Mouse (Mus musculus): Measurements from ENCODE around the gene Urm1. TPM values are rescaled to one million over a fixed set of nuclear protein-coding genes. Genes with fewer than 3 reads are reported as not detected.

Gene Urm1
- total and polyA plus RNA-seq, 2 experiments: 8.1 to 26.6 TPM

GRCm38 (mm10) chr2:29889066-29889944 is 69.4 kb downstream of the Urm1 start, which contains the start of gene Odf2:
Gene Odf2 (plus strand): TSS chr2:29889221.
- peaks cover 8% of the 10 kb centered on the region; the same call in 1 of the 2 replicates for H3K4me1 ChIP-seq (ENCODE audit: control insufficient read depth, insufficient read depth, low read length)
- DNase-seq (ENCODE audit: extremely low read depth, low read depth, low spot score): peak; percentile 80
- TF ChIP-seq CTCF (IDR thresholded peaks at IDR 0.05; ENCODE audit: low read depth, low read length): no peak
- no peak for TF ChIP-seq POLR2A (IDR thresholded peaks at IDR 0.05; ENCODE audit: extremely low read depth, insufficient read depth, low read length)
- H3K4me3 ChIP-seq (ENCODE audit: insufficient read depth, low read depth, low read length): peak within 1 kb of the TSS; percentile 93
- peak within 1 kb of the TSS; percentile 47 for H3K27ac ChIP-seq (replicated peaks; ENCODE audit: insufficient read depth, low read depth, low read length)
- peaks cover 4% of the 10 kb centered on the region; the same call in 1 of the 2 replicates for H3K79me2 ChIP-seq (ENCODE audit: control insufficient read depth, insufficient read depth, low read length)
- 1% methylated on average over 70 of the region's 70 CpGs for WGBS
- peaks cover 4% of the 10 kb centered on the region; the same call in 1 of the 2 replicates for H3K36me3 ChIP-seq (ENCODE audit: control insufficient read depth, insufficient read depth, low read length)
- H3K27me3 ChIP-seq (ENCODE audit: control insufficient read depth, insufficient read depth, low read length): no peaks in the 10 kb centered on the region
- H3K9ac ChIP-seq (ENCODE audit: low read depth, low read length): peak within 1 kb of the TSS; percentile 82

GRCm38 (mm10) chr2:29889991-29890833 is 70.3 kb downstream of the Urm1 start:
- WGBS: 3% methylated on average over 59 of the region's 61 CpGs
- Histone ChIP-seq H3K27me3 (ENCODE audit: control insufficient read depth, insufficient read depth, low read length) (no peaks in the 10 kb centered on the region), H3K4me3 (ENCODE audit: insufficient read depth, low read depth, low read length) (peak overlapping the region; percentile 93), H3K79me2 (ENCODE audit: control insufficient read depth, insufficient read depth, low read length) (peaks cover 4% of the 10 kb centered on the region; the same call in 1 of the 2 replicates), H3K36me3 (ENCODE audit: control insufficient read depth, insufficient read depth, low read length) (peaks cover 7% of the 10 kb centered on the region; the same call in 1 of the 2 replicates), H3K4me1 (ENCODE audit: control insufficient read depth, insufficient read depth, low read length) (peaks cover 8% of the 10 kb centered on the region; the same call in 1 of the 2 replicates), H3K9ac (ENCODE audit: low read depth, low read length) (peak overlapping the region; percentile 82), H3K27ac (replicated peaks; ENCODE audit: insufficient read depth, low read depth, low read length) (peak overlapping the region; percentile 47)
- peak; percentile 55 for DNase-seq (ENCODE audit: extremely low read depth, low read depth, low spot score)
- TF ChIP-seq CTCF (IDR thresholded peaks at IDR 0.05; ENCODE audit: low read depth, low read length) (peak; percentile 23; the same call in 1 of the 2 replicates), POLR2A (IDR thresholded peaks at IDR 0.05; ENCODE audit: extremely low read depth, insufficient read depth, low read length) (no peak)

GRCm38 (mm10) chr2:29891773-29892172 is 71.9 kb downstream of the Urm1 start:
- H3K4me1 ChIP-seq (ENCODE audit: control insufficient read depth, insufficient read depth, low read length): peaks cover 8% of the 10 kb centered on the region; the same call in 1 of the 2 replicates
- no peak overlapping the region for H3K9ac ChIP-seq (ENCODE audit: low read depth, low read length)
- WGBS: 94% methylated on average over 6 of the region's 6 CpGs
- no peak overlapping the region for H3K4me3 ChIP-seq (ENCODE audit: insufficient read depth, low read depth, low read length)
- H3K27ac ChIP-seq (replicated peaks; ENCODE audit: insufficient read depth, low read depth, low read length): no peak overlapping the region
- no peak for TF ChIP-seq CTCF (IDR thresholded peaks at IDR 0.05; ENCODE audit: low read depth, low read length)
- no peak for TF ChIP-seq POLR2A (IDR thresholded peaks at IDR 0.05; ENCODE audit: extremely low read depth, insufficient read depth, low read length)
- no peaks in the 10 kb centered on the region for H3K27me3 ChIP-seq (ENCODE audit: control insufficient read depth, insufficient read depth, low read length)
- DNase-seq (ENCODE audit: extremely low read depth, low read depth, low spot score): no peak
- H3K79me2 ChIP-seq (ENCODE audit: control insufficient read depth, insufficient read depth, low read length): peaks cover 4% of the 10 kb centered on the region; the same call in 1 of the 2 replicates
- peaks cover 17% of the 10 kb centered on the region for H3K36me3 ChIP-seq (ENCODE audit: control insufficient read depth, insufficient read depth, low read length)

Other genes starting within 250 kb of the Urm1 start
- gene Rapgef1, start 200.4 kb upstream of the Urm1 start, total RNA-seq (2014; rRNA removed): 11.8 and 16.8 TPM in 2 replicates
- 24.9 and 25.3 TPM in 2 replicates for gene Rapgef1, start 200.4 kb upstream of the Urm1 start, polyA plus RNA-seq (2012; rRNA removed)
- 0.13 and 0.18 TPM in 2 replicates for gene Gm13420, start 68.4 kb upstream of the Urm1 start, total RNA-seq (2014; rRNA removed)
- gene Gm13420, start 68.4 kb upstream of the Urm1 start, polyA plus RNA-seq (2012; rRNA removed): 0.35 and 0.86 TPM in 2 replicates
- gene Gm13547, start 60.8 kb upstream of the Urm1 start, total RNA-seq (2014; rRNA removed): not detected in 2 replicates
- gene Gm13547, start 60.8 kb upstream of the Urm1 start, polyA plus RNA-seq (2012; rRNA removed): not detected in 2 replicates
- gene Coq4, start 32.6 kb upstream of the Urm1 start, total RNA-seq (2014; rRNA removed): 7.8 and 10.0 TPM in 2 replicates
- 37.6 and 48.2 TPM in 2 replicates for gene Coq4, start 32.6 kb upstream of the Urm1 start, polyA plus RNA-seq (2012; rRNA removed)
- gene Trub2, start 31.6 kb upstream of the Urm1 start, total RNA-seq (2014; rRNA removed): 9.0 and 10.2 TPM in 2 replicates
- gene Trub2, start 31.6 kb upstream of the Urm1 start, polyA plus RNA-seq (2012; rRNA removed): 13.5 and 19.7 TPM in 2 replicates
- gene Slc27a4, start 17.4 kb upstream of the Urm1 start, total RNA-seq (2014; rRNA removed): 9.2 and 13.8 TPM in 2 replicates
- 29.4 and 31.5 TPM in 2 replicates for gene Slc27a4, start 17.4 kb upstream of the Urm1 start, polyA plus RNA-seq (2012; rRNA removed)
- gene Cercam, start 49.1 kb downstream of the Urm1 start, total RNA-seq (2014; rRNA removed): 0.18 and 0.34 TPM in 2 replicates
- 0.31 and 0.54 TPM in 2 replicates for gene Cercam, start 49.1 kb downstream of the Urm1 start, polyA plus RNA-seq (2012; rRNA removed)
- 6.4 and 7.0 TPM in 2 replicates for gene Odf2, start 69.1 kb downstream of the Urm1 start, total RNA-seq (2014; rRNA removed)
- 3.7 and 7.0 TPM in 2 replicates for gene Odf2, start 69.1 kb downstream of the Urm1 start, polyA plus RNA-seq (2012; rRNA removed)
- 17.8 and 22.6 TPM in 2 replicates for gene Gle1, start 115.4 kb downstream of the Urm1 start, total RNA-seq (2014; rRNA removed)
- 13.8 and 14.3 TPM in 2 replicates for gene Gle1, start 115.4 kb downstream of the Urm1 start, polyA plus RNA-seq (2012; rRNA removed)
- 89.0 and 98.6 TPM in 2 replicates for gene Sptan1, start 145.5 kb downstream of the Urm1 start, total RNA-seq (2014; rRNA removed)
- 61.4 and 71.3 TPM in 2 replicates for gene Sptan1, start 145.5 kb downstream of the Urm1 start, polyA plus RNA-seq (2012; rRNA removed)
- 5.5 and 7.5 TPM in 2 replicates for gene Wdr34, start 228.8 kb downstream of the Urm1 start, total RNA-seq (2014; rRNA removed)
- gene Wdr34, start 228.8 kb downstream of the Urm1 start, polyA plus RNA-seq (2012; rRNA removed): 9.7 and 10.3 TPM in 2 replicates
- 64.2 and 85.1 TPM in 2 replicates for gene Set, start 237.3 kb downstream of the Urm1 start, total RNA-seq (2014; rRNA removed)
- 25.9 and 26.3 TPM in 2 replicates for gene Set, start 237.3 kb downstream of the Urm1 start, polyA plus RNA-seq (2012; rRNA removed)

Data from liver, adult 2 months (tissue).